Mouse (Mus musculus): ENCODE results near the gene Casq2.

GRCm38 (mm10) chr3:102164911-102165310, 78.7 kb downstream of the Casq2 start:
- TF ChIP-seq USF1 (IDR thresholded peaks at IDR 0.05; ENCODE audit: low read depth): no peak
- no peak for TF ChIP-seq POLR2A (IDR thresholded peaks at IDR 0.05; ENCODE audit: insufficient read length, low read depth)
- TF ChIP-seq SRF (IDR thresholded peaks at IDR 0.05; ENCODE audit: control insufficient read depth, insufficient read length, low read depth): no peak
- TF ChIP-seq TCF12 (IDR thresholded peaks at IDR 0.05; ENCODE audit: insufficient read depth, poor library complexity, severe bottlenecking): no peak
- no peak for TF ChIP-seq MYOD1 (IDR thresholded peaks at IDR 0.05; ENCODE audit: control insufficient read depth in 1 of 3, insufficient read length in 2 of 3, low read depth in 2 of 3)
- no peak for TF ChIP-seq E2F4 (IDR thresholded peaks at IDR 0.05; ENCODE audit: insufficient read depth)
- no peak for TF ChIP-seq REST (IDR thresholded peaks at IDR 0.05; ENCODE audit: insufficient read depth, insufficient read length)

All from myocyte (in vitro differentiated cells).